Mouse (Mus musculus): ENCODE results near the gene Uggt1. TPM values are rescaled to one million over a fixed set of nuclear protein-coding genes. Genes with fewer than 3 reads are reported as not detected.
A peak's percentile ranks its signal among the peaks of the same experiment; 100 is the strongest.

Gene Uggt1
- polyA plus RNA-seq, 1 experiment, result 15.9 TPM

GRCm38 (mm10) chr1:36235855-36236254, 8.7 kb downstream of the Uggt1 start:
- H3K4me1 ChIP-seq (ENCODE audit: control insufficient read depth, insufficient read depth, insufficient read length), result peaks cover 9% of the 10 kb centered on the region
- no peak overlapping the region for H3K27ac ChIP-seq (ENCODE audit: insufficient read depth, low read length)
- no peak for DNase-seq (ENCODE audit: low read depth in 1 of 2, low spot score in 2 of 2)
- peaks cover 6% of the 10 kb centered on the region for H3K36me3 ChIP-seq (ENCODE audit: control insufficient read depth, insufficient read depth, low read length)
- 48% methylated on average over 2 of the region's 2 CpGs for WGBS
- no peak overlapping the region for H3K4me3 ChIP-seq (ENCODE audit: extremely low read depth, insufficient read depth, insufficient read length)
- no peaks in the 10 kb centered on the region for H3K27me3 ChIP-seq (ENCODE audit: control insufficient read depth, insufficient read depth, low read length)
- TF ChIP-seq CTCF (IDR thresholded peaks at IDR 0.05; ENCODE audit: extremely low read depth, insufficient read depth, insufficient read length, insufficient replicate concordance), result no peak
- no peak for TF ChIP-seq POLR2A (IDR thresholded peaks at IDR 0.05; ENCODE audit: low read depth, low read length)

GRCm38 (mm10) chr1:36235057-36235639, 9.4 kb downstream of the Uggt1 start:
- 63% methylated on average over 9 of the region's 9 CpGs for WGBS

GRCm38 (mm10) chr1:36233218-36233617, 11.3 kb downstream of the Uggt1 start:
- Histone ChIP-seq H3K27me3 (ENCODE audit: control insufficient read depth, insufficient read depth, low read length) (no peaks in the 10 kb centered on the region), H3K4me3 (ENCODE audit: extremely low read depth, insufficient read depth, insufficient read length) (no peak overlapping the region), H3K27ac (ENCODE audit: insufficient read depth, low read length) (no peak overlapping the region), H3K36me3 (ENCODE audit: control insufficient read depth, insufficient read depth, low read length) (peaks cover 15% of the 10 kb centered on the region), H3K4me1 (ENCODE audit: control insufficient read depth, insufficient read depth, insufficient read length) (no peaks in the 10 kb centered on the region; the same call in 1 of the 2 replicates)
- DNase-seq (ENCODE audit: low read depth in 1 of 2, low spot score in 2 of 2), result no peak
- WGBS, result 89% methylated on average over 6 of the region's 6 CpGs
- TF ChIP-seq CTCF (IDR thresholded peaks at IDR 0.05; ENCODE audit: extremely low read depth, insufficient read depth, insufficient read length, insufficient replicate concordance) (no peak), POLR2A (IDR thresholded peaks at IDR 0.05; ENCODE audit: low read depth, low read length) (no peak)

More at GRCm38 (mm10) chr1:36235057-36235639, 9.4 kb downstream of the Uggt1 start:
- Histone ChIP-seq H3K4me1 (ENCODE audit: control insufficient read depth, insufficient read depth, insufficient read length) (peaks cover 5% of the 10 kb centered on the region), H3K4me3 (ENCODE audit: extremely low read depth, insufficient read depth, insufficient read length) (no peak overlapping the region), H3K36me3 (ENCODE audit: control insufficient read depth, insufficient read depth, low read length) (peaks cover 6% of the 10 kb centered on the region), H3K27ac (ENCODE audit: insufficient read depth, low read length) (no peak overlapping the region), H3K27me3 (ENCODE audit: control insufficient read depth, insufficient read depth, low read length) (no peaks in the 10 kb centered on the region)
- TF ChIP-seq POLR2A (IDR thresholded peaks at IDR 0.05; ENCODE audit: low read depth, low read length) (no peak), CTCF (IDR thresholded peaks at IDR 0.05; ENCODE audit: extremely low read depth, insufficient read depth, insufficient read length, insufficient replicate concordance) (no peak)
- no peak for DNase-seq (ENCODE audit: low read depth in 1 of 2, low spot score in 2 of 2)

- Histone ChIP-seq H3K4me3 (ENCODE audit: extremely low read depth, insufficient read depth, insufficient read length) (no peak overlapping the region), H3K36me3 (ENCODE audit: control insufficient read depth, insufficient read depth, low read length) (peaks cover 16% of the 10 kb centered on the region), H3K27ac (ENCODE audit: insufficient read depth, low read length) (peak overlapping the region; percentile 43; the same call in 1 of the 2 replicates)
These were observed 13.4 kb downstream of the Uggt1 start for GRCm38 (mm10) chr1:36230919-36231705.

GRCm38 (mm10) chr1:36228461-36228860, 16.1 kb downstream of the Uggt1 start:
- H3K27ac ChIP-seq (ENCODE audit: insufficient read depth, low read length), result no peak overlapping the region
- peaks cover 15% of the 10 kb centered on the region for H3K36me3 ChIP-seq (ENCODE audit: control insufficient read depth, insufficient read depth, low read length)
- DNase-seq (ENCODE audit: low read depth in 1 of 2, low spot score in 2 of 2), result no peak
- no peak overlapping the region for H3K4me3 ChIP-seq (ENCODE audit: extremely low read depth, insufficient read depth, insufficient read length)
- TF ChIP-seq CTCF (IDR thresholded peaks at IDR 0.05; ENCODE audit: extremely low read depth, insufficient read depth, insufficient read length, insufficient replicate concordance), result no peak
- H3K27me3 ChIP-seq (ENCODE audit: control insufficient read depth, insufficient read depth, low read length), result no peaks in the 10 kb centered on the region
- 93% methylated on average over 9 of the region's 9 CpGs for WGBS
- no peaks in the 10 kb centered on the region; the same call in 1 of the 2 replicates for H3K4me1 ChIP-seq (ENCODE audit: control insufficient read depth, insufficient read depth, insufficient read length)

More at GRCm38 (mm10) chr1:36230919-36231705, 13.4 kb downstream of the Uggt1 start:
- WGBS, result 74% methylated on average over 7 of the region's 7 CpGs
- H3K27me3 ChIP-seq (ENCODE audit: control insufficient read depth, insufficient read depth, low read length), result no peaks in the 10 kb centered on the region
- TF ChIP-seq POLR2A (IDR thresholded peaks at IDR 0.05; ENCODE audit: low read depth, low read length) (no peak), CTCF (IDR thresholded peaks at IDR 0.05; ENCODE audit: extremely low read depth, insufficient read depth, insufficient read length, insufficient replicate concordance) (no peak)
- no peaks in the 10 kb centered on the region; the same call in 1 of the 2 replicates for H3K4me1 ChIP-seq (ENCODE audit: control insufficient read depth, insufficient read depth, insufficient read length)
- DNase-seq (ENCODE audit: low read depth in 1 of 2, low spot score in 2 of 2), result peak; percentile 17 to 28

GRCm38 (mm10) chr1:36224648-36225047, 19.9 kb downstream of the Uggt1 start:
- 83% methylated on average over 3 of the region's 3 CpGs for WGBS
- peaks cover 24% of the 10 kb centered on the region for H3K36me3 ChIP-seq (ENCODE audit: control insufficient read depth, insufficient read depth, low read length)
- DNase-seq (ENCODE audit: low read depth in 1 of 2, low spot score in 2 of 2), result peak in 1 of 2 experiments; percentile 25
- H3K27ac ChIP-seq (ENCODE audit: insufficient read depth, low read length), result no peak overlapping the region
- no peak for TF ChIP-seq POLR2A (IDR thresholded peaks at IDR 0.05; ENCODE audit: low read depth, low read length)
- no peak for TF ChIP-seq CTCF (IDR thresholded peaks at IDR 0.05; ENCODE audit: extremely low read depth, insufficient read depth, insufficient read length, insufficient replicate concordance)
- no peaks in the 10 kb centered on the region for H3K4me1 ChIP-seq (ENCODE audit: control insufficient read depth, insufficient read depth, insufficient read length)
- H3K4me3 ChIP-seq (ENCODE audit: extremely low read depth, insufficient read depth, insufficient read length), result no peak overlapping the region
- no peaks in the 10 kb centered on the region for H3K27me3 ChIP-seq (ENCODE audit: control insufficient read depth, insufficient read depth, low read length)
